Mouse (Mus musculus) liver, postnatal 0 days (tissue): ENCODE data around the gene Pld4. TPM values are rescaled to one million over a fixed set of nuclear protein-coding genes. Genes with fewer than 3 reads are reported as not detected.

Experiments
- ATAC-seq: fragments of 200-750 bp; cut with Nextera tagmentation; 2 replicates; pipeline ENCODE4 v1.8.0; 2017; ENCODE audit warnings: mild to moderate bottlenecking, moderate library complexity
- DNase-seq: peaks from one replicate; pipeline ENCODE4 v3.0.0-alpha.2; 2016
- H3K27ac ChIP-seq: fragments of 300-500 bp; sonication (generic); 2 replicates; pipeline ENCODE4 v1.5.1; 2014; ENCODE audit warnings: antibody characterized with exemption, moderate library complexity, mild to moderate bottlenecking, low read depth
- H3K27me3 ChIP-seq: fragments of 300-500 bp; sonication (generic); 2 replicates; pipeline ENCODE4 v1.6.1; 2014; ENCODE audit warnings: low read length, control low read depth, mixed read lengths; ENCODE audit not compliant: insufficient read depth
- H3K36me3 ChIP-seq: fragments of 300-500 bp; sonication (generic); replicated peaks from 2 replicates; pipeline ENCODE4 v1.6.1; 2014; ENCODE audit warnings: mild to moderate bottlenecking, control low read depth, low read length, moderate library complexity, mixed read lengths; ENCODE audit not compliant: insufficient read depth
- H3K4me1 ChIP-seq: fragments of 300-500 bp; sonication (generic); 2 replicates; pipeline ENCODE4 v1.6.1; 2014; ENCODE audit warnings: antibody characterized with exemption, mild to moderate bottlenecking, control low read depth; ENCODE audit not compliant: insufficient read depth
- H3K4me2 ChIP-seq: fragments of 300-500 bp; sonication (generic); 2 replicates; pipeline ENCODE4 v1.6.1; 2014; ENCODE audit warnings: low read depth, mild to moderate bottlenecking, low read length, moderate library complexity, mixed read lengths
- H3K4me3 ChIP-seq: fragments of 300-500 bp; sonication (generic); 2 replicates; pipeline ENCODE4 v1.5.1; 2014; ENCODE audit warnings: low read depth, low read length
- H3K9ac ChIP-seq: fragments of 300-500 bp; sonication (generic); replicated peaks from 2 replicates; pipeline ENCODE4 v1.6.1; 2014; ENCODE audit warnings: mild to moderate bottlenecking, moderate library complexity
- H3K9me3 ChIP-seq: fragments of 300-500 bp; sonication (generic); 2 replicates; pipeline ENCODE4 v1.6.1; 2016; ENCODE audit warnings: mild to moderate bottlenecking, control low read depth, low read length, mixed read lengths
- CTCF ChIP-seq: sonication (generic); IDR thresholded peaks from 2 replicates; pipeline ENCODE4 v1.5.1; 2016; ENCODE audit warnings: antibody characterized with exemption, low read depth
- EP300 ChIP-seq: IDR thresholded peaks from 2 replicates; pipeline ENCODE4 v1.6.1; 2016; ENCODE audit warnings: antibody characterized with exemption, low read depth, mild to moderate bottlenecking
- WGBS: fragments of 180-500 bp; shearing (Covaris S2); extraction: QIAGEN DNeasy Blood & Tissue Kit; methylation state at CpG from one replicate; pipeline ENCODE4 v1.1.7; 2014; ENCODE audit not compliant: insufficient replicate concordance; 5-methylcytosine and 5-hydroxymethylcytosine counted together
- polyA plus RNA-seq: library from polyadenylated mRNA; unstranded; fragments of >200 nt; fragmentation: Nextera tagmentation; extraction: Ambion mirVana; gene quantifications from 2 replicates; pipeline ENCODE4 v1.2.1, GENCODE M21; 2015

Gene Pld4
- polyA plus RNA-seq, 1 experiment from 2014 or later, result 22.4 TPM

- peaks cover 53% of the 10 kb centered on the region for H3K27me3 ChIP-seq
- H3K9me3 ChIP-seq, result no peaks in the 10 kb centered on the region
These were observed 45.6 kb downstream of the Pld4 start for GRCm38 (mm10) chr12:112806044-112806443.

GRCm38 (mm10) chr12:112807796-112808195, 47.3 kb downstream of the Pld4 start:
- Histone ChIP-seq H3K27ac (no peak overlapping the region), H3K9me3 (no peaks in the 10 kb centered on the region), H3K4me1 (peaks cover 11% of the 10 kb centered on the region), H3K27me3 (peaks cover 36% of the 10 kb centered on the region), H3K36me3 (no peaks in the 10 kb centered on the region), H3K9ac (no peak overlapping the region), H3K4me3 (no peak overlapping the region), H3K4me2 (no peak overlapping the region)
- whole genome bisulfite sequencing, result 68% methylated on average over 4 of the region's 4 CpGs
- DNase-seq, result no peak
- ATAC-seq, result no peak
- no peak for TF ChIP-seq EP300
- TF ChIP-seq CTCF, result no peak

More at GRCm38 (mm10) chr12:112806044-112806443, 45.6 kb downstream of the Pld4 start:
- no peak for TF ChIP-seq CTCF
- TF ChIP-seq EP300, result no peak
- ATAC-seq, result no peak
- 51% methylated on average over 6 of the region's 6 CpGs for WGBS
- Histone ChIP-seq H3K4me3 (no peak overlapping the region), H3K36me3 (no peaks in the 10 kb centered on the region), H3K27ac (no peak overlapping the region), H3K4me2 (no peak overlapping the region), H3K9ac (no peak overlapping the region), H3K4me1 (peaks cover 20% of the 10 kb centered on the region)
- DNase-seq, result no peak

GRCm38 (mm10) chr12:112808212-112808586, 47.7 kb downstream of the Pld4 start:
- Histone ChIP-seq H3K4me3 (no peak overlapping the region), H3K27ac (no peak overlapping the region), H3K36me3 (no peaks in the 10 kb centered on the region), H3K27me3 (peaks cover 32% of the 10 kb centered on the region), H3K9me3 (no peaks in the 10 kb centered on the region), H3K9ac (no peak overlapping the region), H3K4me1 (peaks cover 11% of the 10 kb centered on the region), H3K4me2 (peak overlapping the region; percentile 97)
- TF ChIP-seq CTCF, result no peak
- no peak for TF ChIP-seq EP300
- ATAC-seq, result no peak
- 85% methylated on average over 5 of the region's 5 CpGs for WGBS
- DNase-seq, result no peak

GRCm38 (mm10) chr12:112808587-112809364, 48.3 kb downstream of the Pld4 start, which contains the start of gene Clba1:
Clba1 (plus strand) TSS chr12:112808937.
- TF ChIP-seq CTCF (peak; percentile 76), EP300 (no peak)
- H3K27me3 ChIP-seq, result peaks cover 27% of the 10 kb centered on the region; the same call in 1 of the 2 replicates
- peak within 1 kb of the TSS; percentile 65 for H3K9ac ChIP-seq
- peak within 1 kb of the TSS; percentile 65 for H3K4me3 ChIP-seq
- no peaks in the 10 kb centered on the region for H3K9me3 ChIP-seq
- peak; percentile 92 for DNase-seq
- WGBS, result 4% methylated on average over 44 of the region's 64 CpGs
- peak within 1 kb of the TSS; percentile 97 for H3K4me2 ChIP-seq
- H3K27ac ChIP-seq, result no peak within 1 kb of the TSS
- H3K4me1 ChIP-seq, result peaks cover 11% of the 10 kb centered on the region
- ATAC-seq, result peak; percentile 93
- H3K36me3 ChIP-seq, result no peaks in the 10 kb centered on the region

GRCm38 (mm10) chr12:112809641-112810040, 49.2 kb downstream of the Pld4 start:
- H3K4me1 ChIP-seq, result peaks cover 11% of the 10 kb centered on the region
- WGBS, result 11% methylated on average over 8 of the region's 8 CpGs
- ATAC-seq, result no peak
- no peak for DNase-seq
- peak overlapping the region; percentile 97 for H3K4me2 ChIP-seq
- no peaks in the 10 kb centered on the region for H3K36me3 ChIP-seq
- peaks cover 20% of the 10 kb centered on the region; the same call in 1 of the 2 replicates for H3K27me3 ChIP-seq
- peak overlapping the region; percentile 65 for H3K4me3 ChIP-seq
- no peaks in the 10 kb centered on the region for H3K9me3 ChIP-seq
- no peak overlapping the region for H3K27ac ChIP-seq
- peak overlapping the region; percentile 65 for H3K9ac ChIP-seq
- no peak for TF ChIP-seq CTCF
- TF ChIP-seq EP300, result no peak

- no peak for DNase-seq
- WGBS, result 61% methylated on average over 19 of the region's 19 CpGs
- Histone ChIP-seq H3K27ac (no peak overlapping the region), H3K9me3 (no peaks in the 10 kb centered on the region), H3K27me3 (peaks cover 14% of the 10 kb centered on the region; the same call in 1 of the 2 replicates), H3K4me2 (no peak overlapping the region), H3K9ac (no peak overlapping the region), H3K4me1 (peaks cover 11% of the 10 kb centered on the region), H3K4me3 (no peak overlapping the region), H3K36me3 (no peaks in the 10 kb centered on the region)
- ATAC-seq, result no peak
- no peak for TF ChIP-seq EP300
- TF ChIP-seq CTCF, result no peak
These were observed 49.8 kb downstream of the Pld4 start for GRCm38 (mm10) chr12:112810092-112810885.
